31 mouse cellular contexts compared by ENCODE assay signal in genomic region chr12:104882533-104882932, GRCm38 (mm10). TPM values are rescaled to one million over a fixed set of nuclear protein-coding genes. Genes with fewer than 3 reads are reported as not detected.
A peak's percentile ranks its signal among the peaks of the same experiment; 100 is the strongest.
DNase-seq lines count a peak whose midpoint lies in the region; ATAC-seq and TF ChIP-seq lines count a peak whose summit lies in the region.
"Had no signal": no experiment of that assay in that cellular context is flagged by ENCODE, and none has a peak within 500 bp of the region (broad histone marks: within the 10 kb centered on the region; RNA-seq: fewer than 3 reads in every experiment).

No protein-coding gene starts in this region.

- no peak for TF ChIP-seq POLR2A in small intestine, adult 2 months (IDR thresholded peaks at IDR 0.05; ENCODE audit: low read depth, low read length)

- TF ChIP-seq EP300 in lung, postnatal 0 days (IDR thresholded peaks at IDR 0.05): no peak

- WGBS in lung, postnatal 0 days: 40% methylated on average over 5 of the region's 5 CpGs
- 10% methylated on average over 5 of the region's 5 CpGs for WGBS in small intestine, adult 2 months

- no peak overlapping the region for H3K4me3 ChIP-seq in lung, postnatal 0 days (ENCODE audit: low read depth, low read length)
- H3K4me3 ChIP-seq in small intestine, adult 2 months (ENCODE audit: low read depth, low read length): no peak overlapping the region
- H3K4me3 ChIP-seq: embryonic facial prominence, embryonic 13.5 days; limb, embryonic 10.5 days; limb, embryonic 15.5 days had no signal

- DNase-seq in kidney, adult 18-20 months: peak; percentile 23
- no peak for DNase-seq in kidney, postnatal 25 days
- peak; percentile 51 for DNase-seq in lung, postnatal 0 days (ENCODE audit: low spot score)
- DNase-seq in lung, postnatal 4 days: no peak
- DNase-seq in layer of hippocampus, adult 9-10 months (ENCODE audit: low spot score): no peak
- DNase-seq in left cerebral cortex, adult 18-20 months (ENCODE audit: low spot score in 2 of 2): no peak
- DNase-seq in spleen, postnatal 14 days (ENCODE audit: low spot score in 2 of 2): no peak
- DNase-seq: adrenal gland, postnatal 14 days; cerebellum, adult 11 months; cerebellum, adult 9-10 months; embryo, embryonic 11 days; gastrocnemius, postnatal 14 days; heart, postnatal 14 days; kidney, adult 9 months; layer of hippocampus, postnatal 36 days; lung, embryonic 14.5 days; midbrain, embryonic 14.5 days; retina, postnatal 1 day; right cerebral cortex, postnatal 14 days; thymus, postnatal 14 days had no signal

- H3K4me1 ChIP-seq in lung, postnatal 0 days (ENCODE audit: insufficient read depth, low read depth, low read length): no peaks in the 10 kb centered on the region
- peaks cover 21% of the 10 kb centered on the region for H3K4me1 ChIP-seq in small intestine, adult 2 months (ENCODE audit: control insufficient read depth, insufficient read depth, insufficient read length, low read length)

- no peaks in the 10 kb centered on the region for H3K9me3 ChIP-seq in lung, postnatal 0 days (ENCODE audit: low read length)
- H3K9me3 ChIP-seq: embryonic facial prominence, embryonic 13.5 days; limb, embryonic 10.5 days; limb, embryonic 15.5 days had no signal

- no peaks in the 10 kb centered on the region for H3K27me3 ChIP-seq in lung, postnatal 0 days (replicated peaks; ENCODE audit: insufficient read depth, low read length)
- H3K27me3 ChIP-seq in small intestine, adult 2 months (ENCODE audit: control insufficient read depth, insufficient read depth, low read length): no peaks in the 10 kb centered on the region
- H3K27me3 ChIP-seq: embryonic facial prominence, embryonic 13.5 days; limb, embryonic 15.5 days; Patski had no signal

- ATAC-seq in lung, postnatal 0 days: peak; percentile 69
- ATAC-seq: hindbrain, postnatal 0 days; Patski had no signal

- TF ChIP-seq CTCF in lung, postnatal 0 days (IDR thresholded peaks at IDR 0.05): no peak
- no peak for TF ChIP-seq CTCF in small intestine, adult 2 months (IDR thresholded peaks at IDR 0.05; ENCODE audit: extremely low read depth, insufficient read length, insufficient replicate concordance, low read depth, low read length)

- H3K4me2 ChIP-seq in lung, postnatal 0 days (replicated peaks; ENCODE audit: low read depth, low read length): no peak overlapping the region
- H3K4me2 ChIP-seq: embryonic facial prominence, embryonic 13.5 days; limb, embryonic 15.5 days; lung, embryonic 14.5 days had no signal

- no peak overlapping the region for H3K27ac ChIP-seq in lung, postnatal 0 days (ENCODE audit: low read length)
- peak overlapping the region; percentile 95 for H3K27ac ChIP-seq in small intestine, adult 2 months (ENCODE audit: insufficient read depth, low read depth, low read length)
- H3K27ac ChIP-seq: embryonic facial prominence, embryonic 13.5 days; hindbrain, postnatal 0 days; limb, embryonic 10.5 days; limb, embryonic 15.5 days; liver, embryonic 14.5 days; macrophage had no signal

- no peaks in the 10 kb centered on the region for H3K36me3 ChIP-seq in lung, postnatal 0 days (ENCODE audit: insufficient read depth, low read length)
- H3K36me3 ChIP-seq in small intestine, adult 2 months (ENCODE audit: control insufficient read depth, insufficient read depth, low read length): no peaks in the 10 kb centered on the region
- H3K36me3 ChIP-seq: embryonic facial prominence, embryonic 13.5 days; limb, embryonic 10.5 days; limb, embryonic 15.5 days had no signal

- H3K9ac ChIP-seq in lung, postnatal 0 days (replicated peaks; ENCODE audit: low read depth): no peak overlapping the region
- H3K9ac ChIP-seq: embryonic facial prominence, embryonic 13.5 days; limb, embryonic 15.5 days; liver, embryonic 14.5 days; lung, embryonic 14.5 days had no signal

RNA-seq across cellular contexts. Expression of gene Clmn, which starts 17.7 kb away (rescaled TPM):
- polyA plus RNA-seq in lung, postnatal 0 days (2015; fragmentation: Nextera tagmentation; extraction: Ambion mirVana): 2.0 and 2.5 TPM in 2 replicates
- 3.0 and 3.4 TPM in 2 replicates for polyA plus RNA-seq in small intestine, adult 2 months (2012; rRNA removed)
- total RNA-seq in left cerebral cortex, adult 18-20 months (2021): 10 to 100 TPM; 39.5 to 55.7 TPM
- total RNA-seq: megakaryocyte-erythroid progenitor cell, adult 5-6 weeks; MEL; monocyte, adult 5-6 weeks had no signal
- polyA plus RNA-seq: macrophage had no signal

Comparison
In these comparisons a context has a peak if more than half of its experiments do, and no peak if none do; other contexts are left out.
1. DNase-seq: peak in kidney, adult 18-20 months (single experiment) and lung, postnatal 0 days (single experiment); none in kidney, postnatal 25 days (0 of 2), lung, postnatal 4 days (0 of 2), layer of hippocampus, adult 9-10 months (single experiment), left cerebral cortex, adult 18-20 months (0 of 2) and spleen, postnatal 14 days (0 of 2).